Mouse (Mus musculus) ES-Bruce4 (cell line): ENCODE results near the gene Capzb. TPM values are rescaled to one million over a fixed set of nuclear protein-coding genes. Genes with fewer than 3 reads are reported as not detected.

ENCODE experiments used
- H3K27ac ChIP-seq: 2 replicates; pipeline ENCODE4 v1.5.1; 2012; ENCODE audit warnings: low read length, inconsistent platforms; ENCODE audit not compliant: insufficient read depth
- H3K27me3 ChIP-seq: 2 replicates; pipeline ENCODE4 v1.6.1; 2012; ENCODE audit warnings: mild to moderate bottlenecking, low read length, inconsistent platforms; ENCODE audit not compliant: control insufficient read depth, poor library complexity, insufficient read depth, severe bottlenecking
- H3K36me3 ChIP-seq: 2 replicates; pipeline ENCODE4 v1.6.1; 2012; ENCODE audit warnings: inconsistent platforms, mild to moderate bottlenecking, low read length, moderate library complexity; ENCODE audit not compliant: control insufficient read depth, poor library complexity, insufficient read depth, severe bottlenecking
- H3K4me1 ChIP-seq: one replicate; pipeline ENCODE4 v1.8.1; 2011; ENCODE audit warnings: low read length; ENCODE audit not compliant: control insufficient read depth, insufficient read depth
- H3K4me3 ChIP-seq: 2 replicates; pipeline ENCODE4 v1.5.1; 2011; ENCODE audit warnings: low read depth, mild to moderate bottlenecking, low read length
- H3K9ac ChIP-seq: 2 replicates; pipeline ENCODE4 v1.6.1; 2012; ENCODE audit warnings: low read depth, mild to moderate bottlenecking, inconsistent platforms; ENCODE audit not compliant: poor library complexity, severe bottlenecking
- H3K9me3 ChIP-seq: replicated peaks from 2 replicates; pipeline ENCODE4 v1.6.1; 2012; ENCODE audit warnings: mild to moderate bottlenecking, low read length, inconsistent platforms; ENCODE audit not compliant: control insufficient read depth, poor library complexity, insufficient read depth, severe bottlenecking
- CTCF ChIP-seq: IDR thresholded peaks from one replicate; pipeline ENCODE4 v1.8.1; 2011; ENCODE audit warnings: low read depth, low read length
- EP300 ChIP-seq: IDR thresholded peaks from 2 replicates; pipeline ENCODE4 v1.6.1; 2011; ENCODE audit warnings: low read depth, low read length; ENCODE audit not compliant: insufficient read depth
- POLR2A ChIP-seq: IDR thresholded peaks from one replicate; pipeline ENCODE4 v1.8.1; 2011; ENCODE audit warnings: low read length; ENCODE audit not compliant: insufficient read depth
- polyA plus RNA-seq: library from polyadenylated mRNA; stranded (reverse); fragments of >200 nt; gene quantifications from 2 replicates; pipeline ENCODE4 v1.2.4, GENCODE M21; 2011; ENCODE audit warnings: low read depth; ENCODE audit not compliant: missing spikeins, insufficient read depth, insufficient read length

Capzb gene
- polyA plus RNA-seq, 1 experiment: 299 TPM

DNA sequence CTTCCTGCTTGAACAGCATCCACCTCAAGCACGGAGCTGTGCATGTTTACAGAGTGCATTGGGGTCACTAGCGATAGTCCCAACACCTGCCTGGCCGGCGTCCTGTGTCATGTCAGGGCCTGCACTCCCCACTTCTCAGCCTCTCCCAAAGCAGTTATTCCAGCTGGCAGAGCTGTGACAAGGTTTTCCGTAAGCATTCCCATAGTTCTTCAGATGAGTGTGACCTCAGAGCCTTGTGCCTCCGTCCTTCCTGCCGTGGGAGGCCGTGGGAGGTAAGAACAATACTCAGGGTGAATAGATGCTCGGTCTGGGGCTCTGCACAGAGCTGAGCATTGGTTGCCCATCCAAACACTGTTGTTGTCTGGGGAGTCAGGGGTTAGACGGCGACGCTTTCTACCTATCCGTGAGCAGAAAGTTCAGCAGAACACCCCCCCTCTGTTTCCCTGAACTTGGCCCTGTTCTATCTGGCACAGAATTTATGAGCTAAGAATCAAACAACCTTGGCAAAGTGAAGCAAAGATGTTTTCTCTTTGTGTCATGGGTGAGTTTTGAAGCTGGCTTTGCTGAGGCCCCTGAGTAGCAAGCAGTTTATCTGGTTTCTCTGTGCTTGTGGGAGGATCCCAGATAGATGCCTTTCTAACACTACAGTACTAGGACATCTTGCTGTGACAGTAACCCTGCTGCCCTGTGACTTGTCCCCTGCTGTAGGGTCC lies 34.0 kb downstream of the Capzb start:
- TF ChIP-seq CTCF (no peak), EP300 (no peak), POLR2A (no peak)
- Histone ChIP-seq H3K4me1 (peaks cover 15% of the 10 kb centered on the region), H3K27me3 (no peaks in the 10 kb centered on the region), H3K27ac (no peak overlapping the region), H3K9ac (no peak overlapping the region), H3K4me3 (no peak overlapping the region), H3K36me3 (no peaks in the 10 kb centered on the region; the same call in 1 of the 2 replicates), H3K9me3 (no peaks in the 10 kb centered on the region)

DNA sequence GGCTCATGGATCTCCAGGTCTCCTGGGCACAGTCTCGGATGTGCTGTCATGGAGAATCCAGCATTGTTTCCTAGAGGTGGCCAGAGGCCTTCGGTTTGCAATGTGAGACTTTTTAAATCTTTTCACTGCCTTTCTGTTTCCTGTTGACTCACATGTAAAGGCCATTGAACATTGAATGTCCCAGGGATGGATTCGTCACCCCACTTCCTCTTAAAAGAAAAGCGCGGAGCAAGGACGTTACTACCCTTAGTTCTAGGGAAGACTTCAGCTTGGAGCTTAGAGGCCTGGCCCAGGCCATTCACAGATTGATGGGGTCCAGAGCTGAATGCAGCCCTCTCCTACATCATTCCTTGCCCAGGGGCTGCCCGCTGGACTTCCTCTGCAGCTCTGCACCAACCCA lies 35.2 kb downstream of the Capzb start:
- TF ChIP-seq CTCF (no peak), POLR2A (no peak), EP300 (no peak)
- no peak overlapping the region for H3K4me3 ChIP-seq
- H3K9me3 ChIP-seq: no peaks in the 10 kb centered on the region
- H3K4me1 ChIP-seq: peaks cover 18% of the 10 kb centered on the region
- no peak overlapping the region for H3K27ac ChIP-seq
- H3K36me3 ChIP-seq: no peaks in the 10 kb centered on the region; the same call in 1 of the 2 replicates
- no peak overlapping the region for H3K9ac ChIP-seq
- H3K27me3 ChIP-seq: no peaks in the 10 kb centered on the region

DNA sequence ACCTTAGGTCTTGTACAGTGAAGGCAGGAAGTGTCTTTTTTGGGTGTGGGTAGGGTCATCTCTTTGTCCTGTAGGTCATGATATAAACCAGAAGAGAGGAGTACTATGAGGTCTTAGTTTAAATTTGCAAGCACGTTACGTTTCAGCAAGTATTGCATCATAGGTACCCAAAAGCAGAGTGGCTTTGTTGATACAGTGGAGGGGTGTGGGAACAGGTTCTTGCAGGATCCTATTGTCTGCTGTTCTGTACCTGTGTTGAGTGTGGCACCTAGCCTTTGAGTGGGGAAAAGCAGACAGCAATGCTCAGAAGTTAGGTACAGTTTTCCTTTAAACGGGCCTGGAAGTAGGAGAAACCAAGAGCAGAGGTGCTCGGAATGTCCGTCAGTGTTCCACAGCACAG lies 36.6 kb downstream of the Capzb start:
- Histone ChIP-seq H3K27me3 (no peaks in the 10 kb centered on the region), H3K36me3 (no peaks in the 10 kb centered on the region; the same call in 1 of the 2 replicates), H3K9ac (no peak overlapping the region), H3K4me3 (no peak overlapping the region), H3K4me1 (peaks cover 23% of the 10 kb centered on the region), H3K9me3 (no peaks in the 10 kb centered on the region), H3K27ac (no peak overlapping the region)
- TF ChIP-seq POLR2A (no peak), CTCF (no peak), EP300 (no peak)

DNA sequence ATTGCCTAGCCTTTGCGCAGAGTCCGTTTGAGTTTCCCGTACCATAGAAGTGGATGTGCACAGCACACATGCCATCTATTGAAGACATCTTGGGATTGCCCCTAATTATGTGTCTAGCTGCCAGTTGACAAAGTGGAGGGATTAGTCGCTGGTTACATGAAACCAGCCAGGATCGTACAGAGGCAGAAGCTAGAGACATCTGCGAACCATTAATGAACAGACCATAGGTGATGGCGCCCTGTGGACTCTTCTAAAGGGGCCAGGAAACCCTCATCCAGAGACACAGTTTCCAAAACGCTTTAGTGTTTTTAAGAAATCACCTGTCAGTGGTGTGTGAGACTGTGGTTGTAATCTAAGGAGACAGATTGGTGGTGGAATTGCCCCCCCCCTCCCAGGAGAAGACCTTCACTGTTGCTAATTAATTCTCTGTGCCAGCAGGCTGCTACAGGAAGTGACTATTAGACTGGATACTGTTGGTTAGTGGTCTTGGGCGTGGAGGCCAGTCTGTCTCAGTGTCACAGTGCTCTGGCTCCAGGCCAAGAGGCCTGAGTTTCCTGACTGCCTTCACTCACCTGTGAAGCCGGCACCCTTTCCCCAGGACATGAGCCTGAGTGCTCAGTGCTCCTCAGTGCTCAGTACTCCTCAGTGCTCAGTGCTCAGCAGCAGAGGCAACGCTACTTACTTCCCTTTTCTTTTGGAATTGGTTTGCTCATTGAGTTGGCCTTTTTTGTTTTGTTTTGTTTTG lies 37.8 kb downstream of the Capzb start:
- Histone ChIP-seq H3K4me1 (peaks cover 22% of the 10 kb centered on the region), H3K27me3 (no peaks in the 10 kb centered on the region), H3K9me3 (no peaks in the 10 kb centered on the region), H3K4me3 (no peak overlapping the region), H3K36me3 (no peaks in the 10 kb centered on the region; the same call in 1 of the 2 replicates), H3K9ac (no peak overlapping the region), H3K27ac (peak overlapping the region; percentile 91; the same call in 1 of the 2 replicates)
- no peak for TF ChIP-seq CTCF
- no peak for TF ChIP-seq POLR2A
- peak; percentile 22; the same call in 1 of the 2 replicates for TF ChIP-seq EP300

DNA sequence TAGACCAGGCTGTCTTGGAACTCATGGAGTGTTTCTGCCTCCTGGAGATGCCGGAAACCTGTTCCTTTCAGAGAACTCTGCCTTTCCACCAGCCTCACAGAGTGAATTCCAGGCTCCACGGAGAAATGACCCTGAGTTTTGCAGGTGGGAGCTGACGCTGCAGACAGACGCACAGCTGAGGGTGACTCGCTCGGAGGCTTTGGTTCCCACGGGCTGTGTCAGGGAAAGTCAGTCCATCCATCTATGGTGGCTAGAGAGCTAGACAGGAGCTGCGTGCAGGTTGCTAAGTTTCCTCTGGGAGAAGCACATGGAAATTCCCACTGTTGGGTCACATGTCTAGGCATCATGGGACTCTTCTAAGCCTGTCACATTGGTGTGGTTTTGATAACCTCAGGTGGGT lies 38.5 kb downstream of the Capzb start:
- no peaks in the 10 kb centered on the region; the same call in 1 of the 2 replicates for H3K36me3 ChIP-seq
- no peak overlapping the region for H3K4me3 ChIP-seq
- no peak overlapping the region for H3K9ac ChIP-seq
- TF ChIP-seq CTCF: no peak
- TF ChIP-seq EP300: no peak
- no peak for TF ChIP-seq POLR2A
- H3K27me3 ChIP-seq: no peaks in the 10 kb centered on the region
- H3K27ac ChIP-seq: peak overlapping the region; percentile 91; the same call in 1 of the 2 replicates
- H3K9me3 ChIP-seq: no peaks in the 10 kb centered on the region
- peaks cover 22% of the 10 kb centered on the region for H3K4me1 ChIP-seq

DNA sequence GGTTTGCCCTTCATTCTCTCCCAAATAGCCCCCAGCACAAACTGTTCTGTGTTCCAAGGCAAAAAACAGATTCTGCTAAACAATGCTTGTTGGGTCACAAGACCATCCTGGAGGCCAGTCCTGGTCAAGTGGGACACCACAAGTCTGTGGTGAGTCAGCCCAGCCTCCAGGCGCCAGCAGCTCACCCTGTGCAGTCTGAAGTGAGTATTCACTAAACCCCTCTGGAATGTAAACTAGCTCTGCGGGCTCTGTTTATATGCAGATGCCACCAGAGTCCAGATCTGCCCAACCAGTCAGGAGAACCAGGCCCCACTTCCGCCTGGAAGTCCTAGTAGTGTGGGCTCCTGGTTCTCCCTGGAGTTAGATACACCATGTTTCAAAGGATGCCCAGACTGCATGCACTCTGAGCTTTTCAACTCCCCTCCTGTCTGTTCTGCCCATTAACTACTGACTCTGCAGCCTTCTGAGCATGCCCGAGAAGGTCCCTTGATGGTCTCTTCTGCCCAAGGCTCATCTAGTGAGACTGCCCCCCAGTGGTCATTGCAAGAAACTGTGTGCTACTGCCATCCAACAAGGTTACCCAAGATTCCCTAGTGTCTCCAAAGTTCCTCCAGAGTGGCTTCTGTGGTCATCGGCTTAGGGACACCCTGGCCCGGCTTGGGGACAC lies 39.9 kb downstream of the Capzb start:
- Histone ChIP-seq H3K27ac (peak overlapping the region; percentile 91), H3K9me3 (no peaks in the 10 kb centered on the region), H3K4me1 (peaks cover 23% of the 10 kb centered on the region), H3K9ac (peak overlapping the region; percentile 16), H3K36me3 (no peaks in the 10 kb centered on the region; the same call in 1 of the 2 replicates), H3K27me3 (no peaks in the 10 kb centered on the region), H3K4me3 (peak overlapping the region; percentile 13; the same call in 1 of the 2 replicates)
- TF ChIP-seq POLR2A (no peak), EP300 (peak; percentile 97), CTCF (peak; percentile 75)
